Mouse (Mus musculus) ES-Bruce4 (cell line): Measurements from ENCODE around the gene Kcnk1.

Source experiments
- CTCF ChIP-seq: IDR thresholded peaks from one replicate; pipeline ENCODE4 v1.8.1; 2011; ENCODE audit warnings: low read depth, low read length
- EP300 ChIP-seq: IDR thresholded peaks from 2 replicates; pipeline ENCODE4 v1.6.1; 2011; ENCODE audit warnings: low read depth, low read length; ENCODE audit not compliant: insufficient read depth
- POLR2A ChIP-seq: IDR thresholded peaks from one replicate; pipeline ENCODE4 v1.8.1; 2011; ENCODE audit warnings: low read length; ENCODE audit not compliant: insufficient read depth

DNA sequence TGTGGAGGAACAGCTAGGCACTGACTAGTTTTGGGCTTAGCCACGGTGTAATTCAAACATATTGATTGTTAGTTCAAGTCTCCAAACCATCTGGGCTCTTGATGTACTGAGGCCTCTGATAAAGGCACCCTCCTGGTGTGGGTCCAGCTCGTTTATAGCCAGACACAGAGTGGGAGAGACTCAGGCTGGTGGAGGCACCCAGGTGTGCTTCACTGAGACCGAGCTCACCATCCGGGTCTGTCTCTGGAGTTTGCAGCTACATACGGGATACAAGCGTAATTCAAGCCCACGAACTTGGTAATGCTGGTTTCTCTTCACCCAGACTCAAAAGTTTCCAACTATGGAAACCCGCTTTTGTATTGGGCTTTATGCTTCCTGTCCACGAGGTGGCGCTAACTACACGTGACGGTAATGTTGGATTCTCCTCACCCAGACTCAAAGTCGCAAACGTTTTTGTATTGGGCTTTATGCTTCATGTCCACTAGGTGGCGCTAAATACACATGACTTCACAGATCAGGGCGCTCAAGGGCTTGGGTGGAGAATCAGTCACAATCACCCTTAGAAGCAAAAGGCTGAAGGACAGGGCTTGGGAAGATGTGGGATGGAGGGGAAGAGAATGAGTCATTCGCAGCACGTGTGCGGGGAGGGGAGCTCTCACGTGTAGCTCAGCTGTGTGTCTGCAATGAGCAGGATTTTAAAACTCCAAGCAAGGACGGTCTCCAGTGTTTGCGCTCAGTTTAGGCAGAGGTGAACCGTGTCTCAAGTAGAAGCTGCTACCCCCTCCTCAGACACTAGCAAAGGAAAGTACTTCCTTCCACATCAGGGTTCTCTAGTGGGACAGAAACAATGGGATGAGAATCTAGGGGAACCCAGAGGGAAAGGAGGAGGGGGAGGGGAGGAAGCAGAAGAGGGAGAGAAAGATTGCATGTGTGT is 44.7 kb upstream of the Kcnk1 start:
- TF ChIP-seq POLR2A (no peak), CTCF (peak; percentile 58), EP300 (no peak)
